Mouse (Mus musculus) spleen, postnatal 4 days (tissue): ENCODE data around the gene Spata16.
"Not testable (repeated sequence)": the region's sequence is repeated elsewhere in the genome, so short reads cannot be mapped to it uniquely, and the experiment has no call there.

ENCODE experiments used
- DNase-seq, 2 experiments: peaks; one replicate each; pipeline ENCODE4 v3.0.0; 2022; ENCODE audit warnings: low spot score in 2 of 2

The Spata16 gene

DNA sequence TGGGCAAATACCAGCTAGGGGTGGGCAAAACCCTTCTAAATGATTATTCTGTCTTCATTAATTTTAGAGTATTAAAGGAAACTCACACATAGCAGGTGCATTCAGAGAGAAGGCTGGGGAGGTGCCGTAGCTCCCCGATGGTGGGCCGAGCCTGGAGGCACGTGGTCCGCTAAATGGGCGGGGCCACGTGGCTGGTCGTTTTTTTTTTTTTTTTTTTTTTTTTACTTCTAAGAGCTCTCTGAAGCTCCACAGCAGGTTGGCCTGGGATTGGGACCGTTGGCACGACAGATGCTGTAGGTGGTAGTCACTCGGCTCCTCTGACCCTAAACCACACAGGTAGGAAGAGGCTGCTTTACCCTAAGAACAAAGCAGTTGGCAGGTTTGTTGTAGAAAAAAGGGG, at the start of gene Spata16:
TSS of gene Spata16 (plus strand) at position 219 of the 400 bp plus-strand sequence.
- DNase-seq: no peak

DNA sequence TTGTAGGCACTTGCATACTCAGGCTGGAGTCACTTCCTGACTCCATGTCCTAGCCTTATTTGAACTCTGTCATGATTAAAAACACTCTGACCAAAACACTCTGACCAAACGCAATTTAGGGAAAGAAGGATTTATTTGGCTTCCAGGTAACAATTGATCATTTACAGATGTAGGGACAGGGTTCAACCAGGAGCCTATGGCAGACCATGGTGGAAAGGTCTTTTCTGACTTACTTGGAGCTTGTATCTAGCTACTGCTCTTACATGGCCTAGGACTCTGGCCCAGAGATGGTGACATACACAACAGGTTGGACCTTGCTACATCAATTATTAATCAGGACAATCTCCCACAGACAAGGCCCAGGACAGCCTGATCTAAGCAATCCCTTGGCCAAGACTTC, 32.6 kb upstream of the Spata16 start:
- no peak for DNase-seq

DNA sequence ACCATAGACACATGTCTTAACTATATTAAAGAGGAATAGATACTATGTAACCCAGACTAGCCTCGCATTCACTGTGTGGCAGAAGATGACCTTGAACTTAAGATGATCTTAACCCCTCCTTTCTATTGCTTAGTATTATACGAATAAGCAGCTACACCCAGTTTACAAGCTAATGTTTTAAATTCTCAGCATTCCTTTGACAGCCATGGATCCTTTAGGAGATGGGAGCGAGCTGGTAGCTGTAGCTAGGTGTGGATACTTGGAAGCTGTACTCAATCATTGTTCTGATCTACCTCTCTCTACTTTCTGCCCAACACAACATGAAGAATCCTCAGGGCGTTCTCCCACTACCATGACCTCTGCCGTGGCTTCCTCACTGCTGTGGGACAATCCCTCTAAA, 28.9 kb upstream of the Spata16 start:
- no peak for DNase-seq

DNA sequence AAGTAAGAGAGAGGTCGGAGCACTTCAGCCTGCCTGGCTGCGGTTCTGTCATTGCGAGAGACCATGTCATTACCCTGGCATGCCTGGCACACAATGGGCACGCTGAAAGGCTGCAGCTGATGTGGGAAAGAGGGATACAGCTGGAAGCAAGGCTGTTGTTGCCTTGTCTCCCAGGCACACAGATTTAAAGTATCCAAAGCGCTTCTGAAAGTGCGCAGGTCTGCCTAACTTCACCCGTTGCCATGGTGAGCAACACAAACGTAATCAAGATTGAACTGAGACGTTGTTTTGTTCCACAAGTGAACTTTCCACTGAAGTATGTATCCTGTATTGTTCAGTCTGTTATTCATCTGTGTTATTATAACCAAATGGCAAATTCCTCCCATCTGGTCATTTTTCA, 1.8 kb downstream of the Spata16 start:
- DNase-seq: no peak

DNA sequence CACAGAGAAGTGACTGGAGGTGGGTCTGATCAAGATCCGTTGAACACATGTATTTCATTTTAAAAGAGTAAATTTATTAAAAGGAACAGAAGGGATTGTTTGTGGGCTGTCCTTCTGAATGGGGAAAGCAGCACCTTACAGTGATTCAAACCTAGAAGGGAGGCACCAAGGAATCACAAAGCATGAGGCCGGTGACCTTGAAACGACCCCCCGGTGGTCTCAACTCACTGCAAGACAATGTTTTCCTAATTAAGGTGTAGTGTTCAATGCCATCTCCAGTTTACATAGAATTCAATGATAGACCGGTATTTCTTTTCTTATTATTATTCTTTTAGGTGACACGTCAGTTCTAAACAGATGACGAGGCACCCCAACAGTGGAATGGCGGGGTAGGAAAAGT, 2.4 kb downstream of the Spata16 start:
- DNase-seq: no peak

DNA sequence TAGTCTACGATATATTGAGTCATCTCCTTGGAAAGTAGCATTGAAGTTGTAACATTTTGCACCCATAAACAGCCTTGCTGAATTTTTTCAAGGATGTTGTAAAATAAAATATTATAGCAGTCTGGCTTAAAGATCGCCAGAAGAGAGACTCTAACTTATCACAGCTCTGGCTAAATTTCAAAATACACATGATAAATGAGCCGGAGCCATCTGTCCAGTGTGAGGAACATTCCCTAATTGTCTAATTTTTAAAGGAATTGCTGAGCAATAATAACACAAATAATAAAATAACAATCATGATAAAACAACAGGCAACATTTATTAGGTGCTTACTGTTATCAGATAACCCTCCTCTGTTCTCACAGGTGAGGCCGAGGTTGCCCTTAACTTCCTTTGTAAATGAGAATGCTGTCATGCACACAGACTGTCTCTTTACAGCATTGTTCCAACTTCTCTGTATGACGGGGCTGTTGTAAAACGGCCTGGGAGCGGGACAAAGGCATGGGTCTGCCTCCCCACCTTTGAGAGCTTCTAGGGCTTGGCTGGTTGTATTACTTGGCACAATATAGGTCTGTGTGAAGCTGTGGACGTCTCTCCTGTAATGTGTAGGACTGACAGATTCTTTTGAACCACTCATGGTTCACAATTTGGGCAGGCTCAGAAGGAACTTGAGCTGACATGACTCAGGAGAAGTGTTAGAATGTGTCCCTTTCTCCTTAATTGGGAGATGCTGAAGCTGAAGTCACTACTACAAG, 3.1 kb downstream of the Spata16 start:
- DNase-seq: no peak

DNA sequence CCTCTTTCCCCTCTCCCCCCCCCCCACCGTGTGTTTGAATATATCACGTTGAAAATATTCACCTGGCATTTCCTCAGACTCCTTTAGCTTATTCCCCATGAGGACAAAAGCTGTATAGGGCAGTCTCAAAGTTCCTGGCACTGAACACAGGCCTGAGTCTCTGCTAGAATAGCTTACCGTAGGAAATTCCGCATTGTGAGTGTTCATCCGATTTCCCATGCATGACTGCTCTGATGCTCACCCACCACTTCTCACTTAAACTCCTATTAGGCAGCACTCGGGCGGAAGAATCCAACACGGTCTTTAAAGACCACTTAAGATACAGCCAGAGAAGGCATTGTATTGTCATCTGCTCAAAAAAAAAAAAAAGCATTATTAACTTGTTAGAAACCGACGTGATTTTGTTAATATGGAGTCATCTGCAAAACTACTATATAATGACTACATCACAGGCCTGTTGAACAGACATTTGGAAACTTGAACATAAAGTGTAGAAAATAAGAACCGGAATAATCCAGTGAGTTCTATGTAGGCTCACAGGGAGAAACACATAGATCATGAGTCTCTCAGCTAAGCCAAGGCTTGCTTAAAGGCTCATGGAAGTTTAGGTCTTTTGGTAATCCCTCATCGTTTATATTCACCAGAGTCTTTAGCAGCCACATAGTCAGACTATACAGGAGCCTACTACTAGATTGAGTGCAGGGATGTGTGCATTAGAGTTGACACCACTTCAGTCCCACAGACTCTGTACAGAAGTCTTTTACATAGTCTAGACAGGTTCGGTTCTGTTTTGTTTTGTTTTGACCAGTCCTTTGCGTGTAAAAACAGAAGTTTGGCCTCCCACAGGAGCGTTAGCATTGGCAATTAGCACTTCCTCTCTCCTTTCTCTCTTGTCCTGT, 4.2 kb downstream of the Spata16 start:
- DNase-seq: no peak

DNA sequence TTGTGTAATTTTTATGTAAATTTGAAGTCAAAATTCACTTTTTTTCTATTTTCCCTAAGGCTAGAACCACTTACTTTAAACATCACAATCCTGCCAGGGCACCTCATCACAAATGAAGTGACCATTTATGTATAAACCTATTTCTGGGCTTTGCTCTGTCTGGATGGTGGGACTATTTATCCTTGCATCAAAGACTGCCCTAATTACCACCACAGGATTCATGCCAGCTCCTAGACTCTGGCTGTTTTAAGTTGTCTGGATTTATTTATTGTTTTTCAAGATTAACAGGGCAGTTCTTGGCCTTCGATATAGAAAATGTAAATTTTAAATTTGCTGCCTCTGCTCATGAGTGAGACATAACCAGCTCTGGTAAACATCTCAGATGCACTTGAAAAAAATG, 6.7 kb downstream of the Spata16 start:
- DNase-seq: no peak

DNA sequence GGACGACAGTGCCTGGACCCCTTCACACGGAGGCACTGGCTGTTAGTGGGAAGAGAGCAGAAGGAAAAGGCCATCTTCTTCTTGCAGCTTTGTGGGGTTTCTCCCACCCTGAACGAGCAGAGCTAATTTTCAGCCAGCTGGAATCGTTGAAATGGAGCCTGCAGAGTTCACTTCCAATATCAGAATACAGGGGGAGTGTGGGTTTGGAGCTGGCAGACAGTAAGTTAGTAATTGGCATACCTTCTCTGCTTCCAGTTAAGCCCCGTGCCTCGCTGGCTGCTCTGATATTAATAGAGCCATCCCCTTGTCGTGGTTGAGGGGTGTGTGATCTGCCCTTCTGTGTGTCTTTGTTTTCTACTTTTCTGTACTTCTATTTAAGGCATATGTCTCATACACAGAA, 9.4 kb downstream of the Spata16 start:
- DNase-seq: no peak

DNA sequence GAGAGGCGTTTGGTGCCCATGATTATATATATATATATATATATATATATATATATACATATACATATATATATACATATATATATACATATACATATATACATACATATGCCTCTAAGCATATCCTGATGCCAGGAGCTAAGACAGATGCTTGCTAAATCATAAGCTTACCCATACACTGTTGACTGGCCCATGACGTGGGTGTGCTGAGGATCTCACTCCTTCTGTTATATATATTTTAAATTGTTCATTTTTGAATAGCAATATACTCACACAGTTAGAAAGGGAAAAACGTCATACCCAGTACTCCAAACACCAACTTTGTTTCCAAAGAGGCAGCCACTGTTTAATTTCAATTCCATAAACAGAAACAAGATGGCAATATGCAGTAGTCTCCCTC, 48.4 kb downstream of the Spata16 start:
- no peak for DNase-seq

DNA sequence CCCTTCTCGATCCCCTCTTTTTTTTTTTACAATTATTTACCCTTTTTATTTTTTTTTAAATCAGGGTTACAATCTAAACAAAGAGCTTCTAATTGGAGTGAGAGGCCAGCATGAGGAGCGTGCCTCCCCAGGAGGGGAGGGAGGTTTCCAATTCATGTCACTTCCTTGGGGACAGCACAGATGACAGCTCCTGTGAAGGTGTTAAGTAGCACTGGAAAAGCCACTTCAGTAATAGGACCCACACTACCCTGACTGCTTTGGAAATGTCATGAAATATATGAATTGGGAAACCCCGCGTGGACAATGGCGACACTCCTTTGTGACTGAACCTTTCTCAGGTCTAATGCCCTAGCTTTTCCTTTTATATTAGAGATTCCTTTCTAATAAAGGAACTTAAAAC, 72.1 kb downstream of the Spata16 start:
- not testable (repeated sequence) for DNase-seq

DNA sequence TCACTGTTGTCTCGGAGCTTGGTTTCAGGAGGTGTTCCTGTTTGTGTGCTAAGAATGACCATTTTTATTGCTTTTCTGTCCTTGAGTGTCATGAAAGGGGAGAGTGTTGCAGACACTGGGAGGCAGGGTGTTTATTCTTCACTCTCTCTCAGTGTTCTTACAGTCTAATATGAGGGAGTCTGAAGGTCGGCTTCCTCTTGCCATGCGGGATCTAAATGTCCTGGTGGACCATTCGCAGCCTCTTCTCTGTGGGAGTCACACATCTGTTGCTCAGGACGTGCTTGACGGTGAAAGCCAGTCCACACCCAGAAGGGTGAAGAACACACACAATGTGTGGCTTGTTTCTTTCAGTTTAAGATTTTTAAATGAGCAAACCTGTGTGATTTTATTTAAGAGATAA, 90.1 kb downstream of the Spata16 start:
- DNase-seq: no peak

DNA sequence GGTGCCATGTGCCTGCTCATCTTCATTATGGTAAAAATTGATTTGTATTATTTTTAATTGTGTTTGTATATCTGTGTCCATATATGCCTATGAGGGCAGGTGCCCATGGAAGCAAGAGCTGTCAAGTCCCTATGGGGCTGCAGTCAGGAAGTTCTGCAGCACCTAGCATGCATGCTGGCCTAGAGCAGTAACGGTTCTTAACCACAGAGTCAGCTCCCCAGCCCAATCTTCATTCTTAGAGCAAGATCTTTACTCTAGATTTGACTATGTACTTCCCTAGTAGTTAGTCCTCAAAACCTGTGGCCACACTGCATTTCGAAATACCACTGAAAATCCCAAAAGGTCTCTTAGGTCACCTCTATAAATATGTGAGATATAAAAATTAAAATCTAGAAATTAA, 113.1 kb downstream of the Spata16 start:
- DNase-seq: no peak

DNA sequence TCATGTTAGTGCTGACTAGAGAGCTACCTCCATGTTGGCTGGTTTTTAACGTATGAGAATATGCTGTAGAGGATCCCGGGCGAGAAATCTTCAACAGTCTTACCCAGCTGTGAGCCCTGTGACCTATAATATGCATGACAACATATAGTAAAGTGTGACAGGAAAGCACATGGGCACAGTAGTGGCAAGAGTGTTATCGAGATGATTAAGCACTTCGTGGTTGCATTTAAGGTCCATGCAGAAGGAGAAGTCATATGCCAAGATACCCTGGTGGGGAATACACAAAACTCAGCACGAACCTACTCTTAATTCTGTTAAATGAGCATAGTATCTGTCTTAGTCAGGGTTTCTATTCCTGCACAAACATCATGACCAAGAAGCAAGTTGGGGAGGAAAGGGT, 115.0 kb downstream of the Spata16 start:
- no peak for DNase-seq

DNA sequence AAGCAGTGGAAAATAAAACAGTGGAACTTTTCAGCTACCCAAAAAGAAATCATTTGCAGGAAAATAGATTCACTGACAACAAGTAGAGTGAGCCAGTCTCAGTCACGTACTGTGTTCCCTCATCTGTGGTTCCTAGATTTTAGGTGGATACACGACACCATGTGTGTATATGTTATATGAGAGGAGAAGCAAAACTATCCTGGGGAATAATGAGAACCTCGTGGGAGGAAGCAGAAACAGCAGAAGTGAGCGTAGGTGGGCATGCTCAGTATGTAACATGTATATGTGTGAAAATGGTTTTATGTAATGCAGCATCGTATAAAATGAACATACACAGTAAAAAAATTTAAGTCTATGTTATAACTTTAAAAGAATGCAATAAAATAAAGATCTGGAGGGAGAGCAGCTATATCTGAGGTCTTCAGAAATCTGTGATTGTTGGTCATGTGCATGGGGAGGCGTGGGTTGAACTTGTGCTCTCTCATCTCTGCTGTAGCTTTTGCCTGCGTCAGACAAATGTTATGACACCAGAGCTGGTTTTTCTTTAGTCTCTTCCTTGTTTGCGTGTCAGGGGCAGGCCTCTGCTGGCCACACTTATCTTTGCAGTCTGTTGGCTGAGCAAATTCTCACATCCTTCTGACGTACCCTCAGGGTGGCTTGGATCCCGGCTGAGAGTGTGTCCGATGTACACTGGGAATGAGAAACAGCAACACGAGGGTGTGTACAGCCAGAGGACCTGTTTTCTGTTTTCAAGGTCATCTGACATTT, 156.1 kb downstream of the Spata16 start:
- DNase-seq: no peak

DNA sequence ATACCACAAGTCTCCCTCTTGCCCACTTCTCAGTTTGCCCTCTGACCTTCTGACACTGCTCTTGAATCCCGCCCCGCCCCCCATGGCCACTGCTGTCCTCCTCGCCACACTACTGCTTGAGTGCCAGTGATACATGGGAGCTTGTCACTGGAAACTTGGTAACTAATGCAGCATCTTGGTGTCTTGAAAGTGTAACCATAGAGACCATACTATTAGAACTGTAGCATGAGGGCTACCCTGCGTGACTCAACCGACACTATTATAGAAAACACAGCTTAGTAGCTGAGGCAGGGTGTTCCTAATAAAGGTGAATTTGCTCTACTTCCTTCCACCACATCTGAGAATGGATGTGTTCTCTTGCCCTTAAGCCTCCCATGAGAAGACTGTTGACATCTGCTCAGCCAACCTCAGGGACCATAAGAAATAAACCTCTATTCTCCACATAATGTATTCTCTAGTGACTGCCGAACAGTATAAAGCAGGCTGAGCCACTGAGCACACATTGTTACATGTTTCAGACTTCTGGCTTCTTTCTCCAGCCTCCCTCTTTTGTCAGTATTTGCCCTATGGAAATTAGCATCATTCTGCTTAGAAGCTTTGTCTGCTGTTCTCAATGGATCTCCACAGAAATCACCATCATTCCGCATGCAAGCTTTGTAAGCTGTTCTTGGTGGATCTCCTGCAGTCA, 158.6 kb downstream of the Spata16 start:
- DNase-seq: no peak

DNA sequence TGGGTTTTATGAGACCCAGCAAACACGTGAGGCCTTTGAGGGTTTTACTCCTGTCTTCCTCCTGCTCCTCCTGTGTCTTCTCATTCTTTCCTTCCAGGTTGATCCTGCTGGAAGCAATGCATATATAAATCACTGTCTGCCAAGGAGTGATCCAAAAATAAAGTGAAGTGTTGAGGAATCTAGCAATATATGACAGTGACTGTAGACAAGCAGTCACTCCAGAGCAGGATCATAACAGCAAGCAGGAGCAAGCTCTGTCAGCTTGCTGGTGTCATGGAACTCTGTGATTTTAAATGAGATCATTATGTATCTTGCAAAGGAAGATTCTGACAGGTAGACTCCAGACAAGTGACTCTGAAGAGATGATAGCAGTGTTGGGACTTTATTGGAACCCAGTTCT, 159.5 kb downstream of the Spata16 start:
- no peak for DNase-seq

DNA sequence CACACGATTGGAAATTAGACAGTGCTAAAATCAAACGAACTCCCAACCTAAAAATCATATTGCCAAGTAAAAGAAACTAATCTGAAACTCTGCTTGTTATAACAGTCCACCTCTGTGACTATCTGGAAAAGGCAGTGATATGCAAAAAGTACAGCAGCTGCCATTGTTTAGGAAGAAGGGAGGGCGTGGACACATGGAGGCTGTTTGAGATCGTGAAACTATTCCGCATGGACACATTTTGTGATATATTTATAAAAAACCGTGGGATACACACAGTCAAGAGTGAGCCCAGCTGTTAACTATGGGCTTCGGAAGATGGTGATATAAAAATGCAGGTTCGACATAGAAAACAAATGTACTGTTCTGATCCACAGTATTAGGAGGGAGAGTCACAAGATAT, 176.9 kb downstream of the Spata16 start:
- DNase-seq: no peak

DNA sequence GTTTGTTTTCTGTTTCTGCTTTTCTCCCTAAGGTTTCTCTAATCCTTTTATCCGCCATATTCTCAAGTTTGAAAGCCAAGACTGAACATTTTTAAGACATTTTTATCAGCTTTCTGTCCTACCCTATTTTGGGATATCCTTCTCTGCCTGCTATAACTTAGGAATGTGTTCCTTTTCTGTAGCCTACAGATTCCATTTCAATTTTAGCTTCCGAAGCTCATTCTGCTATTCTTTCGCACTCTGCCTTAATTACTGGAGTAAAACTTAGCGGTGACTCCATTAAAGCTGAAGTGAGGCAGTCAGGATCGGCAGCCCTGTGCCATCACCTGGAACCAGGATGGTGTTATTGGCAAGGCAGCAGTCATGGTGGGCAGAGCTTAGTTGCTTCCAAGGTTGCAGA, 178.3 kb downstream of the Spata16 start:
- no peak for DNase-seq

DNA sequence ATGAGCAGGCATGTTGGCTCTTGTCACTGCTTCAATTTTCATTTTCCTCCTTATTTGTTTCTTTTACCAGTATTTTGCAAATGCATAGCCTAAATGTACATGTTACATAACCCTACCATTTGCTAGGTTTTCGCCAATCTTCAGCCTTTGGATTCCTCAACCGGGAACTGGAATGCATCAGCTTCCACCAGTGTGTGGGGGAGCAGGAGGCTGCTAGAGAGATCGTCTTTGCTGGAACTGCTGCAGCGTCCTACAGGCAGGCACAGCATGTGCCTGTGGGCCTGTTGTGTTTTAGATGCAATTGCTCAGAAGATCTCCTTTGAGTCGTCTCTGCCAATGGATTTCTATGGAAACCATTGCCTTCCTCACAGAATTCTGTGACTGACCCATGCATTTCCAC, 182.0 kb downstream of the Spata16 start:
- DNase-seq: no peak

DNA sequence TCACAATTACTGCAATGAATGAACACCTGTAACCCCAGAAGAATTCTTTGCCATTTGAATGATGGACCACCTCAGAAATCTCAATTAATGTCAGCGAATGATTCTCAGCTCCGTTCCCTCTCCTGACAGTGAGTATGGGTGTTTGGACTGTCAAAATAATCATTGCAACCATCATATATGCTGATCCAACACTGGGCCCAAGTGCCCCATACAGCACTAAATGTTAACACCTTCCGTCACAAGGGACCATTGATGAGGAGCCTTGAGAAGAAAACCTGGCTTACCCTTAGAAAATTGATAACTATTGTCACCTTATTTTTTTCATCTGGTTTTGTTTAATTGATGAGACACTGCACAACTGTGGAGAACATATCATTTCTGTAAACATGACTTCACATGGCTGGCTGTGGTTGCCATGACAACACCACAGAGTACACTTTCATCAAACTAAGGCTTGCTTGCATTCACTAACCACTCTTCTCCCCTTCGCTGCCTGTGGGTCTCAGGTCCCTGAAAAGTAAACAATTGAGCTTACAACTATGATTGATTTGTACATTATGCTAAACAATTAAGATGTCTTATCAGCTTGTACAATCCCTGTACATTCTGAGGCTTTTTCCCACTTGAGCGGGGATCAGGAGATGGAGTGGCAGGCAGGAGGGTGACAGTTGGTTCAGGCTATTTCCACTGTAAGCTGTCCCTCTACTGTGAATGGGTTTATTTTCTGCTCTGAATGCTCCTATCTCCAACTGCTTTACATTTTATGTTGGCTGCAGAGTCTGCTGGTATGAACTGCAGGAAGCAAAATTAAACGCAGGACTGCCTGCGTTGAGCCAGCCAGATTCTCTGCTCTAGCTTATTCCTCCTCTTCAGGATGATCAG, 189.8 kb downstream of the Spata16 start:
- peak in 1 of 2 experiments; percentile 18 for DNase-seq
